Mouse (Mus musculus) brown adipose tissue, adult 24 weeks (tissue): Measurements from ENCODE around the gene Ypel2. TPM values are rescaled to one million over a fixed set of nuclear protein-coding genes. Genes with fewer than 3 reads are reported as not detected.

Source experiments
- H3K27ac ChIP-seq: fragments of 200-500 bp; replicated peaks from 2 replicates; pipeline ENCODE4 v1.5.1; 2012; ENCODE audit warnings: low read depth, mild to moderate bottlenecking, low read length
- H3K4me1 ChIP-seq: fragments of 200-500 bp; 2 replicates; pipeline ENCODE4 v1.6.1; 2012; ENCODE audit warnings: low read length, mixed read lengths; ENCODE audit not compliant: control insufficient read depth, insufficient read depth, insufficient read length
- H3K4me3 ChIP-seq: fragments of 200-500 bp; 2 replicates; pipeline ENCODE4 v1.5.1; 2012; ENCODE audit warnings: low read depth, mild to moderate bottlenecking, low read length, moderate library complexity; ENCODE audit not compliant: insufficient read depth
- polyA plus RNA-seq: library from polyadenylated mRNA; stranded (reverse); fragments of >200 nt; gene quantifications from 2 replicates; pipeline ENCODE4 v1.2.4, GENCODE M21; 2012; ENCODE audit not compliant: missing spikeins, insufficient read depth, insufficient read length

Ypel2 gene
- polyA plus RNA-seq, 1 experiment: 9.6 TPM

GRCm38 (mm10) chr11:86981229-86981791 is 12.2 kb downstream of the Ypel2 start:
- Histone ChIP-seq H3K4me3 (no peak overlapping the region), H3K27ac (no peak overlapping the region), H3K4me1 (peaks cover 29% of the 10 kb centered on the region)

GRCm38 (mm10) chr11:86980526-86980925 is 13.0 kb downstream of the Ypel2 start:
- Histone ChIP-seq H3K4me1 (peaks cover 25% of the 10 kb centered on the region), H3K27ac (no peak overlapping the region), H3K4me3 (no peak overlapping the region)

- peaks cover 19% of the 10 kb centered on the region for H3K4me1 ChIP-seq
- no peak overlapping the region for H3K4me3 ChIP-seq
- no peak overlapping the region for H3K27ac ChIP-seq
These were observed 13.7 kb downstream of the Ypel2 start for GRCm38 (mm10) chr11:86979799-86980198.

- H3K4me1 ChIP-seq: peaks cover 24% of the 10 kb centered on the region
- no peak overlapping the region for H3K4me3 ChIP-seq
- H3K27ac ChIP-seq: no peak overlapping the region
These were observed 16.3 kb downstream of the Ypel2 start for GRCm38 (mm10) chr11:86977242-86977641.

- H3K4me1 ChIP-seq: peaks cover 23% of the 10 kb centered on the region
- H3K4me3 ChIP-seq: no peak overlapping the region
- H3K27ac ChIP-seq: no peak overlapping the region
These were observed 19.1 kb downstream of the Ypel2 start for GRCm38 (mm10) chr11:86974401-86974800.

- Histone ChIP-seq H3K4me1 (peaks cover 23% of the 10 kb centered on the region), H3K27ac (peak overlapping the region; percentile 35), H3K4me3 (no peak overlapping the region)
These were observed 20.3 kb downstream of the Ypel2 start for GRCm38 (mm10) chr11:86973255-86973654.

- Histone ChIP-seq H3K4me1 (peaks cover 28% of the 10 kb centered on the region), H3K27ac (peak overlapping the region; percentile 50), H3K4me3 (no peak overlapping the region)
These were observed 22.3 kb downstream of the Ypel2 start for GRCm38 (mm10) chr11:86971057-86971753.

GRCm38 (mm10) chr11:86969041-86969821 is 24.3 kb downstream of the Ypel2 start:
- Histone ChIP-seq H3K4me3 (no peak overlapping the region), H3K4me1 (peaks cover 25% of the 10 kb centered on the region), H3K27ac (no peak overlapping the region)

- no peak overlapping the region for H3K27ac ChIP-seq
- peaks cover 25% of the 10 kb centered on the region for H3K4me1 ChIP-seq
- no peak overlapping the region for H3K4me3 ChIP-seq
These were observed 26.0 kb downstream of the Ypel2 start for GRCm38 (mm10) chr11:86967506-86967905.

- Histone ChIP-seq H3K4me3 (no peak overlapping the region), H3K27ac (no peak overlapping the region), H3K4me1 (peaks cover 26% of the 10 kb centered on the region)
These were observed 26.8 kb downstream of the Ypel2 start for GRCm38 (mm10) chr11:86966696-86967095.

- Histone ChIP-seq H3K4me3 (no peak overlapping the region), H3K27ac (no peak overlapping the region), H3K4me1 (peaks cover 39% of the 10 kb centered on the region)
These were observed 28.4 kb downstream of the Ypel2 start for GRCm38 (mm10) chr11:86965079-86965478.

GRCm38 (mm10) chr11:86963698-86964097 is 29.8 kb downstream of the Ypel2 start:
- Histone ChIP-seq H3K4me3 (no peak overlapping the region), H3K4me1 (peaks cover 49% of the 10 kb centered on the region), H3K27ac (no peak overlapping the region)

- Histone ChIP-seq H3K4me3 (no peak overlapping the region), H3K4me1 (peaks cover 55% of the 10 kb centered on the region), H3K27ac (no peak overlapping the region)
These were observed 30.5 kb downstream of the Ypel2 start for GRCm38 (mm10) chr11:86963027-86963426.

GRCm38 (mm10) chr11:86962362-86962761 is 31.1 kb downstream of the Ypel2 start:
- peak overlapping the region; percentile 61 for H3K27ac ChIP-seq
- peaks cover 61% of the 10 kb centered on the region for H3K4me1 ChIP-seq
- H3K4me3 ChIP-seq: no peak overlapping the region

- no peak overlapping the region for H3K4me3 ChIP-seq
- H3K27ac ChIP-seq: peak overlapping the region; percentile 61
- H3K4me1 ChIP-seq: peaks cover 60% of the 10 kb centered on the region
These were observed 31.8 kb downstream of the Ypel2 start for GRCm38 (mm10) chr11:86961510-86962303.
